22 mouse cellular contexts compared by ENCODE assay signal in the genomic region with DNA sequence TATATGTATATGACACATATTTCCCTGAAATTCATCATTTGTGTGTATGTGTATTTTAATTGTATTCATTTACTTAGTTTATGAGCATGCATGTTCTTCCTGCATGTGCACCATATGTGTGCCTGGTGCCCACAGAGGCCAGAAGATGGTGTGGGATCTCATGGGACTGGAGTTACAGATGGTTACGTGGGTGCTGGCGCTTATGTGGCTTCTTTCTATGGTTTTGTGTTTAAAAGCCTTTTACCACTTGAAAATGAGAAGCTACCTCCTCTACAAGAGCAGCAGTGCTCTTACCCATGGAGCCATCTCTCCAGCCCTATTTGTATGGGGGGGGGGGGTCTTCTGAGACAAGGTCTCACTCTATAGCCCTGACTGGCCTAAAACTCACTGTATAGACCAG. TPM values are rescaled to one million over a fixed set of nuclear protein-coding genes. Genes with fewer than 3 reads are reported as not detected.
DNase-seq lines count a peak whose midpoint lies in the region; ATAC-seq lines count a peak whose summit lies in the region.
"Had no signal": no experiment of that assay in that cellular context is flagged by ENCODE, and none has a peak within 500 bp of the region (broad histone marks: within the 10 kb centered on the region; RNA-seq: fewer than 3 reads in every experiment).

No protein-coding gene starts in this region.

- peak; percentile 74 for ATAC-seq in frontal cortex, adult (ENCODE audit: low TSS enrichment)
- ATAC-seq: forebrain, embryonic 14.5 days; forebrain, embryonic 16.5 days had no signal

- no peak for DNase-seq in frontal cortex, postnatal 10 days (ENCODE audit: low spot score in 2 of 2)
- peak; percentile 13 for DNase-seq in layer of hippocampus, adult 11-12 months (ENCODE audit: low spot score)
- no peak for DNase-seq in layer of hippocampus, postnatal 25 days (ENCODE audit: extremely low spot score in 1 of 2, low spot score in 1 of 2)
- DNase-seq in layer of hippocampus, adult 9-11 months, result peak; percentile 45
- DNase-seq in layer of hippocampus, postnatal 10 days (ENCODE audit: low spot score in 2 of 2), result no peak
- no peak for DNase-seq in adrenal gland, postnatal 36 days
- DNase-seq: adrenal gland, adult 2 months; adrenal gland, postnatal 10 days; adrenal gland, postnatal 25 days; cerebellum, adult 11 months; cerebellum, adult 18-20 months; cerebellum, adult 8-10 months; cerebellum, adult 9-11 months; cerebellum, postnatal 14 days; cerebellum, postnatal 36 days; embryo, embryonic 11 days had no signal

RNA-seq across cellular contexts. Expression of a gene that starts 7.1 kb away (rescaled TPM):
- total RNA-seq in layer of hippocampus, postnatal 25 days (2021), result 10 to 100 TPM; 17.4 to 17.8 TPM
- 10 to 100 TPM; 13.1 to 14.1 TPM for total RNA-seq in layer of hippocampus, postnatal 10 days (2021)
- 1 to 10 TPM; 3.8 to 4.5 TPM for total RNA-seq in adrenal gland, postnatal 36 days (2021)

RNA-seq across cellular contexts. Expression of a gene that starts 7.7 kb away (rescaled TPM):
- under 1 TPM in 1 of 2 experiments, not detected in 1; 0.21 TPM for total RNA-seq in layer of hippocampus, postnatal 25 days (2021)
- under 1 TPM; 0.21 to 0.22 TPM for total RNA-seq in layer of hippocampus, postnatal 10 days (2021)
- not detected for total RNA-seq in adrenal gland, postnatal 36 days (2021)
- total RNA-seq: adrenal gland, adult 2 months; adrenal gland, postnatal 25 days had no signal

RNA-seq across cellular contexts. Expression of a gene that starts 24.2 kb away (rescaled TPM):
- 10 to 100 TPM; 20.9 to 25.2 TPM for total RNA-seq in layer of hippocampus, postnatal 25 days (2021)
- 10 to 100 TPM; 21.3 to 23.4 TPM for total RNA-seq in layer of hippocampus, postnatal 10 days (2021)
- 10 to 100 TPM; 19.0 to 28.3 TPM for total RNA-seq in adrenal gland, postnatal 36 days (2021)

RNA-seq across cellular contexts. Expression of a gene that starts 25.7 kb away (rescaled TPM):
- total RNA-seq in layer of hippocampus, postnatal 25 days (2021), result not detected
- not detected for total RNA-seq in layer of hippocampus, postnatal 10 days (2021)
- total RNA-seq in adrenal gland, postnatal 36 days (2021), result under 1 TPM in 1 of 2 experiments, not detected in 1; 0.13 TPM
- total RNA-seq: adrenal gland, postnatal 10 days; adrenal gland, postnatal 25 days; ES-E14; MEL had no signal

RNA-seq across cellular contexts. Expression of a gene that starts 57.1 kb away (rescaled TPM):
- total RNA-seq in layer of hippocampus, postnatal 25 days (2021), result 1,000 to 10,000 TPM; 1,873 to 2,127 TPM
- 1,000 to 10,000 TPM; 1,418 to 1,453 TPM for total RNA-seq in layer of hippocampus, postnatal 10 days (2021)
- total RNA-seq in adrenal gland, postnatal 36 days (2021), result 10 to 100 TPM; 32.8 to 48.6 TPM
- total RNA-seq: common myeloid progenitor, adult 5-6 weeks had no signal

Comparison
In these comparisons a context has a peak if more than half of its experiments do, and no peak if none do; other contexts are left out.
1. DNase-seq: peak in layer of hippocampus, adult 11-12 months (single experiment) and layer of hippocampus, adult 9-11 months (single experiment); none in frontal cortex, postnatal 10 days (0 of 2), layer of hippocampus, postnatal 25 days (0 of 2), layer of hippocampus, postnatal 10 days (0 of 2) and adrenal gland, postnatal 36 days (0 of 2).